ENCODE assay signal across 12 mouse cellular contexts in genomic region chr11:77423175-77423859, GRCm38 (mm10). TPM values are rescaled to one million over a fixed set of nuclear protein-coding genes. Genes with fewer than 3 reads are reported as not detected.
A peak's percentile ranks its signal among the peaks of the same experiment; 100 is the strongest.
DNase-seq lines count a peak whose midpoint lies in the region; ATAC-seq lines count a peak whose summit lies in the region.
"Had no signal": no experiment of that assay in that cellular context is flagged by ENCODE, and none has a peak within 500 bp of the region (broad histone marks: within the 10 kb centered on the region; RNA-seq: fewer than 3 reads in every experiment).

No protein-coding gene starts in this region.

- peak overlapping the region; percentile 16; the same call in 1 of the 2 replicates for H3K4me2 ChIP-seq in liver, embryonic 11.5 days
- H3K4me2 ChIP-seq in midbrain, embryonic 11.5 days = no peak overlapping the region
- H3K4me2 ChIP-seq in hindbrain, embryonic 16.5 days (ENCODE audit: low read length) = no peak overlapping the region
- H3K4me2 ChIP-seq in hindbrain, embryonic 13.5 days = no peak overlapping the region
- H3K4me2 ChIP-seq: limb, embryonic 15.5 days had no signal

- ATAC-seq in liver, embryonic 11.5 days (replicated peaks; ENCODE audit: low FRiP score) = peak; percentile 100
- ATAC-seq in midbrain, embryonic 11.5 days (ENCODE audit: low FRiP score) = no peak
- ATAC-seq in hindbrain, embryonic 16.5 days = no peak
- ATAC-seq in hindbrain, embryonic 13.5 days (ENCODE audit: low FRiP score) = no peak

- H3K4me3 ChIP-seq in liver, embryonic 11.5 days (ENCODE audit: low read depth, low read length) = no peak overlapping the region
- H3K4me3 ChIP-seq in midbrain, embryonic 11.5 days (ENCODE audit: low read depth, low read length) = no peak overlapping the region
- no peak overlapping the region for H3K4me3 ChIP-seq in hindbrain, embryonic 16.5 days (ENCODE audit: low read length)
- no peak overlapping the region for H3K4me3 ChIP-seq in hindbrain, embryonic 13.5 days
- H3K4me3 ChIP-seq: limb, embryonic 15.5 days had no signal

- peak overlapping the region; percentile 53; the same call in 1 of the 2 replicates for H3K27ac ChIP-seq in liver, embryonic 11.5 days (ENCODE audit: low read depth, low read length)
- no peak overlapping the region for H3K27ac ChIP-seq in midbrain, embryonic 11.5 days (ENCODE audit: low read depth, low read length)
- H3K27ac ChIP-seq in hindbrain, embryonic 16.5 days (ENCODE audit: low read depth, low read length) = no peak overlapping the region
- H3K27ac ChIP-seq in hindbrain, embryonic 13.5 days = no peak overlapping the region
- H3K27ac ChIP-seq: limb, embryonic 15.5 days had no signal

- no peaks in the 10 kb centered on the region for H3K9me3 ChIP-seq in liver, embryonic 11.5 days (ENCODE audit: control insufficient read depth, low read length)
- H3K9me3 ChIP-seq in midbrain, embryonic 11.5 days (ENCODE audit: control insufficient read depth, low read length) = no peaks in the 10 kb centered on the region
- H3K9me3 ChIP-seq in hindbrain, embryonic 16.5 days (ENCODE audit: control insufficient read depth, low read length) = no peaks in the 10 kb centered on the region
- H3K9me3 ChIP-seq in hindbrain, embryonic 13.5 days = no peaks in the 10 kb centered on the region
- H3K9me3 ChIP-seq: limb, embryonic 15.5 days had no signal

- H3K27me3 ChIP-seq in liver, embryonic 11.5 days (replicated peaks; ENCODE audit: control insufficient read depth, insufficient read depth, low read length) = no peaks in the 10 kb centered on the region
- no peaks in the 10 kb centered on the region for H3K27me3 ChIP-seq in midbrain, embryonic 11.5 days (ENCODE audit: control insufficient read depth, insufficient read depth, low read length)
- no peaks in the 10 kb centered on the region for H3K27me3 ChIP-seq in hindbrain, embryonic 16.5 days (replicated peaks; ENCODE audit: control insufficient read depth, insufficient read depth, low read length)
- H3K27me3 ChIP-seq in hindbrain, embryonic 13.5 days = no peaks in the 10 kb centered on the region
- H3K27me3 ChIP-seq: limb, embryonic 15.5 days had no signal

- peak; percentile 38 to 67 for DNase-seq in adrenal gland, adult (ENCODE audit: inconsistent age in 2 of 2, low spot score in 1 of 2)
- DNase-seq in adrenal gland, adult 18-20 months (ENCODE audit: low spot score in 2 of 2) = no peak
- DNase-seq in spleen, adult 12 weeks (ENCODE audit: low spot score) = peak; percentile 34
- no peak for DNase-seq in spleen, adult 18-20 months
- DNase-seq in liver, embryonic 11.5 days (ENCODE audit: low spot score) = peak; percentile 45
- no peak for DNase-seq in midbrain, embryonic 11.5 days (ENCODE audit: low spot score, missing footprints)
- DNase-seq: gastrocnemius, postnatal 10 days; kidney, adult 11 months; right cerebral cortex, postnatal 4 days had no signal

- no peaks in the 10 kb centered on the region for H3K36me3 ChIP-seq in liver, embryonic 11.5 days (ENCODE audit: control insufficient read depth, insufficient read depth, low read length)
- H3K36me3 ChIP-seq in midbrain, embryonic 11.5 days (ENCODE audit: control insufficient read depth, insufficient read depth, low read length) = no peaks in the 10 kb centered on the region
- peaks cover 8% of the 10 kb centered on the region for H3K36me3 ChIP-seq in hindbrain, embryonic 16.5 days (ENCODE audit: control insufficient read depth, insufficient read depth, low read length)
- peaks cover 38% of the 10 kb centered on the region for H3K36me3 ChIP-seq in hindbrain, embryonic 13.5 days

- 31% methylated on average over 4 of the region's 4 CpGs for WGBS in liver, embryonic 11.5 days
- 82% methylated on average over 4 of the region's 4 CpGs for WGBS in midbrain, embryonic 11.5 days
- 87% methylated on average over 4 of the region's 4 CpGs for WGBS in hindbrain, embryonic 16.5 days
- WGBS in hindbrain, embryonic 13.5 days = 90% methylated on average over 4 of the region's 4 CpGs

- H3K9ac ChIP-seq in liver, embryonic 11.5 days (ENCODE audit: low read depth, low read length) = no peak overlapping the region
- H3K9ac ChIP-seq in midbrain, embryonic 11.5 days (ENCODE audit: low read length) = no peak overlapping the region
- H3K9ac ChIP-seq in hindbrain, embryonic 16.5 days (ENCODE audit: low read depth, low read length) = no peak overlapping the region
- no peak overlapping the region for H3K9ac ChIP-seq in hindbrain, embryonic 13.5 days
- H3K9ac ChIP-seq: limb, embryonic 15.5 days had no signal

- peaks cover 16% of the 10 kb centered on the region for H3K4me1 ChIP-seq in liver, embryonic 11.5 days (replicated peaks; ENCODE audit: control insufficient read depth, insufficient read depth, low read length)
- no peaks in the 10 kb centered on the region for H3K4me1 ChIP-seq in midbrain, embryonic 11.5 days (ENCODE audit: control insufficient read depth, insufficient read depth, low read length)
- H3K4me1 ChIP-seq in hindbrain, embryonic 16.5 days (ENCODE audit: control insufficient read depth, insufficient read depth, low read depth, low read length) = no peaks in the 10 kb centered on the region
- H3K4me1 ChIP-seq in hindbrain, embryonic 13.5 days (replicated peaks) = no peaks in the 10 kb centered on the region
- H3K4me1 ChIP-seq: limb, embryonic 15.5 days had no signal

RNA-seq across cellular contexts. Expression of gene Coro6, which starts 38.9 kb away (rescaled TPM):
- total RNA-seq in adrenal gland, adult 18-20 months (2021) = 1 to 10 TPM; 2.0 to 2.9 TPM
- polyA plus RNA-seq in liver, embryonic 11.5 days (2014; fragmentation: Nextera tagmentation; extraction: Ambion mirVana) = 0.35 and 0.40 TPM in 2 replicates
- polyA plus RNA-seq in midbrain, embryonic 11.5 days (2014; fragmentation: Nextera tagmentation; extraction: Ambion mirVana) = 0.06 TPM in 1 of 2 replicates, not detected in the other
- polyA plus RNA-seq in hindbrain, embryonic 16.5 days (2015; fragmentation: Nextera tagmentation; extraction: Ambion mirVana) = 1.3 and 1.9 TPM in 2 replicates
- 0.12 and 0.19 TPM in 2 replicates for polyA plus RNA-seq in hindbrain, embryonic 13.5 days (2015; fragmentation: Nextera tagmentation; extraction: Ambion mirVana)

Comparison
In these comparisons a context has a peak if more than half of its experiments do, and no peak if none do; other contexts are left out.
1. DNase-seq: peak in adrenal gland, adult (2 of 2), spleen, adult 12 weeks (single experiment) and liver, embryonic 11.5 days (single experiment); none in adrenal gland, adult 18-20 months (0 of 2), spleen, adult 18-20 months (0 of 2) and midbrain, embryonic 11.5 days (single experiment).